Mouse (Mus musculus) cortical plate, adult 2 months (tissue): ENCODE measurements around the gene Casp7.

Experiments
- CTCF ChIP-seq: fragments of 200-500 bp; IDR thresholded peaks from 2 replicates; pipeline ENCODE4 v1.5.1; 2011; ENCODE audit warnings: mild to moderate bottlenecking, control low read depth, low read length; ENCODE audit not compliant: insufficient read depth; ENCODE audit errors: extremely low read depth
- POLR2A ChIP-seq: fragments of 200-500 bp; IDR thresholded peaks from 2 replicates; pipeline ENCODE4 v1.6.1; 2011; ENCODE audit warnings: mild to moderate bottlenecking, low read length, control low read depth; ENCODE audit not compliant: insufficient read depth; ENCODE audit errors: extremely low read depth

GRCm38 (mm10) chr19:56353689-56354088 lies 43.2 kb upstream of the Casp7 start:
- no peak for TF ChIP-seq POLR2A
- TF ChIP-seq CTCF = no peak
